10 mouse cellular contexts compared by ENCODE assay signal in genomic region chr2:90639747-90640699, GRCm38 (mm10). TPM values are rescaled to one million over a fixed set of nuclear protein-coding genes. Genes with fewer than 3 reads are reported as not detected.
DNase-seq lines count a peak whose midpoint lies in the region; ATAC-seq and TF ChIP-seq lines count a peak whose summit lies in the region.
"Had no signal": no experiment of that assay in that cellular context is flagged by ENCODE, and none has a peak within 500 bp of the region (broad histone marks: within the 10 kb centered on the region; RNA-seq: fewer than 3 reads in every experiment).

No protein-coding gene starts in this region.

- no peaks in the 10 kb centered on the region for H3K27me3 ChIP-seq in heart, adult 2 months (ENCODE audit: control insufficient read depth, insufficient read depth, low read length)
- no peaks in the 10 kb centered on the region for H3K27me3 ChIP-seq in kidney, embryonic 15.5 days
- H3K27me3 ChIP-seq: neural tube, embryonic 13.5 days had no signal

- peaks cover 5% of the 10 kb centered on the region for H3K4me1 ChIP-seq in heart, adult 2 months (ENCODE audit: control insufficient read depth, insufficient read depth, low read length)
- H3K4me1 ChIP-seq in kidney, embryonic 15.5 days, result peaks cover 20% of the 10 kb centered on the region

- no peak for TF ChIP-seq CTCF in heart, adult 2 months (IDR thresholded peaks at IDR 0.05)

- H3K4me3 ChIP-seq in heart, adult 2 months, result no peak overlapping the region
- no peak overlapping the region for H3K4me3 ChIP-seq in kidney, embryonic 15.5 days (replicated peaks)
- H3K4me3 ChIP-seq: neural tube, embryonic 13.5 days had no signal

- H3K27ac ChIP-seq in heart, adult 2 months, result no peak overlapping the region
- H3K27ac ChIP-seq in kidney, embryonic 15.5 days, result peak overlapping the region; percentile 37; the same call in 1 of the 2 replicates
- H3K27ac ChIP-seq: neural tube, embryonic 13.5 days had no signal

- H3K9ac ChIP-seq in heart, adult 2 months (ENCODE audit: low read depth, low read length), result no peak overlapping the region
- H3K9ac ChIP-seq in kidney, embryonic 15.5 days, result no peak overlapping the region
- H3K9ac ChIP-seq: neural tube, embryonic 13.5 days had no signal

- H3K9me3 ChIP-seq in kidney, embryonic 15.5 days (replicated peaks), result no peaks in the 10 kb centered on the region
- H3K9me3 ChIP-seq: neural tube, embryonic 13.5 days had no signal

- TF ChIP-seq POLR2A in heart, adult 2 months (IDR thresholded peaks at IDR 0.05; ENCODE audit: insufficient read depth, low read depth, low read length), result no peak

- H3K79me2 ChIP-seq in heart, adult 2 months (replicated peaks; ENCODE audit: control insufficient read depth, insufficient read depth, low read length), result no peaks in the 10 kb centered on the region

- intact Hi-C loops in heart, adult 2 months (cut with DNase I), result no loop called here

- peak; percentile 84 for DNase-seq in heart, adult 11 months
- no peak for DNase-seq in heart, adult 2 months
- peak; percentile 31 for DNase-seq in urinary bladder, postnatal 14 days (ENCODE audit: low spot score)
- no peak for DNase-seq in urinary bladder, postnatal 25 days (ENCODE audit: low spot score)
- DNase-seq in B cell, adult 2 months, result no peak
- no peak for DNase-seq in layer of hippocampus, adult 8-10 months (ENCODE audit: low spot score in 2 of 2)
- DNase-seq in cerebellum, adult 18-20 months, result no peak
- DNase-seq: lung, adult 2 months had no signal

- peak; percentile 79 for ATAC-seq in kidney, embryonic 15.5 days (replicated peaks; ENCODE audit: low FRiP score)

- H3K4me2 ChIP-seq in kidney, embryonic 15.5 days, result no peak overlapping the region
- H3K4me2 ChIP-seq: neural tube, embryonic 13.5 days had no signal

- TF ChIP-seq EP300 in heart, adult 2 months (IDR thresholded peaks at IDR 0.05; ENCODE audit: insufficient read depth, low read depth, low read length), result no peak

- no peaks in the 10 kb centered on the region for H3K36me3 ChIP-seq in heart, adult 2 months (ENCODE audit: control insufficient read depth, insufficient read depth, low read length)
- no peaks in the 10 kb centered on the region for H3K36me3 ChIP-seq in kidney, embryonic 15.5 days
- H3K36me3 ChIP-seq: neural tube, embryonic 13.5 days had no signal

- 68% methylated on average over 5 of the region's 5 CpGs for WGBS in heart, adult 2 months
- WGBS in kidney, embryonic 15.5 days, result 52% methylated on average over 5 of the region's 5 CpGs

RNA-seq across cellular contexts. Expression of gene Nup160, which starts 37.0 kb away (rescaled TPM):
- total RNA-seq in heart, adult 2 months (2021), result 10 to 100 TPM; 12.9 to 13.9 TPM
- 5.2 and 9.8 TPM in 2 replicates for polyA plus RNA-seq in heart, adult 2 months (2012; rRNA removed)
- 49.3 and 55.1 TPM in 2 replicates for polyA plus RNA-seq in kidney, embryonic 15.5 days (2015; fragmentation: Nextera tagmentation; extraction: Ambion mirVana)
- 10 to 100 TPM; 17.8 to 27.1 (median 22.5) TPM for total RNA-seq in layer of hippocampus, adult 8-10 months (2022)

RNA-seq across cellular contexts. Expression of gene Ptprj, which starts 59.6 kb away (rescaled TPM):
- 10 to 100 TPM in 1 of 2 experiments, 1 to 10 TPM in 1; 7.4 to 10.5 TPM for total RNA-seq in heart, adult 2 months (2021)
- polyA plus RNA-seq in heart, adult 2 months (2012; rRNA removed), result 3.7 and 4.8 TPM in 2 replicates
- 6.5 and 7.1 TPM in 2 replicates for polyA plus RNA-seq in kidney, embryonic 15.5 days (2015; fragmentation: Nextera tagmentation; extraction: Ambion mirVana)
- 100 to 1,000 TPM; 108 to 115 (median 111) TPM for total RNA-seq in layer of hippocampus, adult 8-10 months (2022)

Comparison
In these comparisons a context has a peak if more than half of its experiments do, and no peak if none do; other contexts are left out.
1. DNase-seq: peak in heart, adult 11 months (single experiment) and urinary bladder, postnatal 14 days (single experiment); none in heart, adult 2 months (0 of 2), urinary bladder, postnatal 25 days (single experiment), B cell, adult 2 months (0 of 2), layer of hippocampus, adult 8-10 months (0 of 2) and cerebellum, adult 18-20 months (0 of 2).
2. RNA of gene Ptprj, which starts 59.6 kb away (total RNA-seq): 108 to 115 TPM in layer of hippocampus, adult 8-10 months; 7.4 to 10.5 TPM in heart, adult 2 months; every median in the first group is over 4 times any median in the second.